In genomic region chr19:58165635-58166015, GRCm38 (mm10) we compare ENCODE assay signal across 16 mouse cellular contexts.
DNase-seq lines count a peak whose midpoint lies in the region; ATAC-seq and TF ChIP-seq lines count a peak whose summit lies in the region.
"Had no signal": no experiment of that assay in that cellular context is flagged by ENCODE, and none has a peak within 500 bp of the region (broad histone marks: within the 10 kb centered on the region; RNA-seq: fewer than 3 reads in every experiment).

No protein-coding gene starts in this region.

- no peak for TF ChIP-seq CTCF in layer of hippocampus, adult 2 months (conservative IDR thresholded peaks at IDR 0.05)
- TF ChIP-seq CTCF in brain, embryonic 14.5 days (IDR thresholded peaks at IDR 0.05; ENCODE audit: borderline replicate concordance, extremely low read depth, insufficient read depth, insufficient read length) = no peak

- peaks cover 32% of the 10 kb centered on the region for H3K4me1 ChIP-seq in forebrain, embryonic 13.5 days
- H3K4me1 ChIP-seq: liver, embryonic 15.5 days had no signal

- no peaks in the 10 kb centered on the region for H3K79me2 ChIP-seq in myocyte (ENCODE audit: control insufficient read depth, insufficient read depth)

- no peak for TF ChIP-seq POLR2A in brain, embryonic 14.5 days (IDR thresholded peaks at IDR 0.05; ENCODE audit: borderline replicate concordance, extremely low read depth, insufficient read depth, insufficient read length, poor library complexity, severe bottlenecking)
- no peak for TF ChIP-seq POLR2A in myocyte (IDR thresholded peaks at IDR 0.05; ENCODE audit: insufficient read length, low read depth)

- no peak overlapping the region for H3ac ChIP-seq in myocyte (ENCODE audit: control insufficient read depth, insufficient read length)

- H3K9ac ChIP-seq in forebrain, embryonic 13.5 days = no peak overlapping the region
- H3K9ac ChIP-seq: embryonic facial prominence, embryonic 15.5 days; liver, embryonic 15.5 days; neural tube, embryonic 13.5 days had no signal

- H3K4me3 ChIP-seq in layer of hippocampus, adult 2 months = peak overlapping the region; percentile 22; the same call in 1 of the 2 replicates
- no peak overlapping the region; the same call in 1 of the 2 replicates for H3K4me3 ChIP-seq in forebrain, embryonic 13.5 days
- no peak overlapping the region for H3K4me3 ChIP-seq in myocyte
- H3K4me3 ChIP-seq: embryonic facial prominence, embryonic 15.5 days; liver, embryonic 15.5 days; neural tube, embryonic 13.5 days had no signal

- ATAC-seq in forebrain, embryonic 13.5 days = no peak
- ATAC-seq: inflammation-experienced regulatory T-cells, adult 6 months had no signal

- 10% methylated on average over 9 of the region's 9 CpGs for WGBS in forebrain, embryonic 13.5 days

- no peaks in the 10 kb centered on the region for H3K36me3 ChIP-seq in forebrain, embryonic 13.5 days (ENCODE audit: poor library complexity, severe bottlenecking)
- no peaks in the 10 kb centered on the region for H3K36me3 ChIP-seq in myocyte (ENCODE audit: control insufficient read depth, insufficient read depth)
- H3K36me3 ChIP-seq: embryonic facial prominence, embryonic 15.5 days; liver, embryonic 15.5 days; neural tube, embryonic 13.5 days had no signal

- no peak overlapping the region for H3K27ac ChIP-seq in layer of hippocampus, adult 2 months
- no peak overlapping the region for H3K27ac ChIP-seq in forebrain, embryonic 13.5 days
- H3K27ac ChIP-seq: embryonic facial prominence, embryonic 15.5 days; liver, embryonic 15.5 days; neural tube, embryonic 13.5 days had no signal

- no peak for DNase-seq in layer of hippocampus, adult 2 months (ENCODE audit: low spot score in 2 of 2)
- DNase-seq in layer of hippocampus, adult 8-10 months (ENCODE audit: low spot score in 2 of 2) = no peak
- DNase-seq in brain, embryonic 14.5 days (ENCODE audit: low read depth) = peak; percentile 62
- DNase-seq in cerebellum, adult 8-10 months = no peak
- DNase-seq in cerebellum, postnatal 14 days = no peak
- DNase-seq: adrenal gland, postnatal 10 days; heart, adult 18-20 months; layer of hippocampus, postnatal 36 days; right cerebral cortex, adult 18-20 months; thymus, postnatal 25 days had no signal

- H3K4me2 ChIP-seq in forebrain, embryonic 13.5 days = peak overlapping the region; percentile 44
- peak overlapping the region; percentile 77 for H3K4me2 ChIP-seq in myocyte (ENCODE audit: low read depth)
- H3K4me2 ChIP-seq: embryonic facial prominence, embryonic 15.5 days; liver, embryonic 15.5 days; neural tube, embryonic 13.5 days had no signal

- peaks cover 26% of the 10 kb centered on the region for H3K27me3 ChIP-seq in forebrain, embryonic 13.5 days
- H3K27me3 ChIP-seq in myocyte (ENCODE audit: control insufficient read depth, insufficient read depth, insufficient read length) = no peaks in the 10 kb centered on the region
- H3K27me3 ChIP-seq: liver, embryonic 15.5 days had no signal

- no peaks in the 10 kb centered on the region for H3K9me3 ChIP-seq in forebrain, embryonic 13.5 days (replicated peaks)
- H3K9me3 ChIP-seq: embryonic facial prominence, embryonic 15.5 days; liver, embryonic 15.5 days; neural tube, embryonic 13.5 days had no signal

TF ChIP-seq in myocyte, 11 proteins besides CTCF, POLR2A, EP300 and RAD21:
- no peak for TF ChIP-seq REST (IDR thresholded peaks at IDR 0.05; ENCODE audit: insufficient read depth, insufficient read length)
- no peak for TF ChIP-seq CEBPB (IDR thresholded peaks at IDR 0.05; ENCODE audit: insufficient read depth, poor library complexity, severe bottlenecking)
- no peak for TF ChIP-seq MYOG (IDR thresholded peaks at IDR 0.05; ENCODE audit: control insufficient read depth in 1 of 3, insufficient read depth in 1 of 3, insufficient read length in 2 of 3, low read depth in 2 of 3)
- TF ChIP-seq TCF3 (IDR thresholded peaks at IDR 0.05; ENCODE audit: insufficient read length, low read depth) = no peak
- no peak for TF ChIP-seq USF1 (IDR thresholded peaks at IDR 0.05; ENCODE audit: low read depth)
- no peak for TF ChIP-seq MYOD1 (IDR thresholded peaks at IDR 0.05; ENCODE audit: control insufficient read depth in 1 of 3, insufficient read length in 2 of 3, low read depth in 2 of 3)
- TF ChIP-seq SRF (IDR thresholded peaks at IDR 0.05; ENCODE audit: control insufficient read depth, insufficient read length, low read depth) = no peak
- TF ChIP-seq POLR2AphosphoS2 (IDR thresholded peaks at IDR 0.05; ENCODE audit: insufficient read length, low read depth) = no peak
- TF ChIP-seq MAX (IDR thresholded peaks at IDR 0.05; ENCODE audit: low read depth) = no peak
- no peak for TF ChIP-seq TCF12 (IDR thresholded peaks at IDR 0.05; ENCODE audit: insufficient read depth, poor library complexity, severe bottlenecking)
- no peak for TF ChIP-seq E2F4 (IDR thresholded peaks at IDR 0.05; ENCODE audit: insufficient read depth)
